23 mouse cellular contexts compared by ENCODE assay signal in the genomic region with DNA sequence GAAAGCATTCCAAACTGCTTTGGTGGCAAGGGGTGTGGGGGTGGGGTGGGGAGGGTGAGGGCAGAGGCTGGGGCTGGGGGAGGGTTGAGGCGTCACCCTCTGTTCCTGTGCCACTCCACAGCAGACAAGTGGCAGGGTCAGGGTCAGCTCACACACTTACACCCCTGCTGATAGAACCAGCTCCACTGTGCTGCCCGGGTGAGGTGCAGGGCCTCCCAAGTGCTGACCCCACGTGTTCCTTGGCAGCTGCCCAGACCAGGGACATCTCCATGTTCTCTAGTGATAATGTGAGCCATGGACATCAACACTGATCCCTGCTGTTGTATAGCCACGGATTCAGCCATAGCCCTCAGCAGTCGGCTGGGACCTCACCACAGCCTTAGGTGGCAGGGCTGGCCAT.
DNase-seq lines count a peak whose midpoint lies in the region; ATAC-seq and TF ChIP-seq lines count a peak whose summit lies in the region.
"Had no signal": no experiment of that assay in that cellular context is flagged by ENCODE, and none has a peak within 500 bp of the region (broad histone marks: within the 10 kb centered on the region; RNA-seq: fewer than 3 reads in every experiment).

No protein-coding gene starts in this region.

- TF ChIP-seq CTCF in stomach, postnatal 0 days (IDR thresholded peaks at IDR 0.05; ENCODE audit: low read depth), result no peak

- ATAC-seq in embryonic facial prominence, embryonic 13.5 days (ENCODE audit: insufficient number of reproducible peaks, insufficient read depth, low FRiP score, low TSS enrichment, low read depth), result peak; percentile 48; the same call in 1 of the 2 replicates
- ATAC-seq in hindbrain, embryonic 11.5 days (ENCODE audit: low FRiP score), result peak; percentile 40; the same call in 1 of the 2 replicates
- ATAC-seq in hindbrain, embryonic 14.5 days (ENCODE audit: low FRiP score), result no peak
- ATAC-seq in megakaryocyte, adult 5-6 weeks (ENCODE audit: poor library complexity, severe bottlenecking), result no peak
- 0 out of 2 replicates have a peak, but pooled peaks have one; percentile 12 for ATAC-seq in stomach, postnatal 0 days (ENCODE audit: low FRiP score, low TSS enrichment)
- ATAC-seq: intestine, postnatal 0 days; midbrain, embryonic 13.5 days had no signal

- no peaks in the 10 kb centered on the region for H3K4me1 ChIP-seq in embryonic facial prominence, embryonic 13.5 days
- H3K4me1 ChIP-seq in embryonic facial prominence, embryonic 10.5 days, result no peaks in the 10 kb centered on the region
- no peaks in the 10 kb centered on the region for H3K4me1 ChIP-seq in hindbrain, embryonic 11.5 days (replicated peaks; ENCODE audit: control insufficient read depth, insufficient read depth, low read length)
- no peaks in the 10 kb centered on the region for H3K4me1 ChIP-seq in hindbrain, embryonic 14.5 days (replicated peaks; ENCODE audit: control insufficient read depth, insufficient read depth, low read length)
- peaks cover 13% of the 10 kb centered on the region for H3K4me1 ChIP-seq in megakaryocyte, embryonic 14.5 days
- no peaks in the 10 kb centered on the region for H3K4me1 ChIP-seq in stomach, postnatal 0 days (replicated peaks; ENCODE audit: control insufficient read depth, insufficient read depth)
- H3K4me1 ChIP-seq: hindbrain, embryonic 10.5 days; midbrain, embryonic 13.5 days; neural tube, embryonic 15.5 days had no signal

- no peaks in the 10 kb centered on the region for H3K36me3 ChIP-seq in embryonic facial prominence, embryonic 13.5 days
- no peaks in the 10 kb centered on the region for H3K36me3 ChIP-seq in embryonic facial prominence, embryonic 10.5 days (replicated peaks)
- no peaks in the 10 kb centered on the region for H3K36me3 ChIP-seq in hindbrain, embryonic 11.5 days (ENCODE audit: control insufficient read depth, insufficient read depth, low read length)
- no peaks in the 10 kb centered on the region for H3K36me3 ChIP-seq in hindbrain, embryonic 14.5 days (replicated peaks; ENCODE audit: control insufficient read depth, insufficient read depth)
- H3K36me3 ChIP-seq in megakaryocyte, embryonic 14.5 days (replicated peaks; ENCODE audit: low read length), result no peaks in the 10 kb centered on the region
- no peaks in the 10 kb centered on the region for H3K36me3 ChIP-seq in stomach, postnatal 0 days (ENCODE audit: control insufficient read depth, insufficient read depth, low read length)
- H3K36me3 ChIP-seq: G1E; hindbrain, embryonic 10.5 days; liver, embryonic 13.5 days; midbrain, embryonic 13.5 days; neural tube, embryonic 15.5 days had no signal

- H3K4me2 ChIP-seq in embryonic facial prominence, embryonic 13.5 days, result no peak overlapping the region
- no peak overlapping the region for H3K4me2 ChIP-seq in hindbrain, embryonic 11.5 days (replicated peaks; ENCODE audit: low read depth, low read length)
- H3K4me2 ChIP-seq in hindbrain, embryonic 14.5 days (replicated peaks), result no peak overlapping the region
- H3K4me2 ChIP-seq in stomach, postnatal 0 days (replicated peaks; ENCODE audit: low read depth), result no peak overlapping the region
- H3K4me2 ChIP-seq: liver, embryonic 13.5 days; midbrain, embryonic 13.5 days; neural tube, embryonic 15.5 days had no signal

- 89% methylated on average over 5 of the region's 5 CpGs for WGBS in embryonic facial prominence, embryonic 13.5 days
- 91% methylated on average over 5 of the region's 5 CpGs for WGBS in embryonic facial prominence, embryonic 10.5 days
- WGBS in hindbrain, embryonic 11.5 days, result 87% methylated on average over 5 of the region's 5 CpGs
- WGBS in hindbrain, embryonic 14.5 days, result 95% methylated on average over 5 of the region's 5 CpGs
- WGBS in stomach, postnatal 0 days, result 92% methylated on average over 5 of the region's 5 CpGs

- TF ChIP-seq EP300 in stomach, postnatal 0 days (optimal IDR thresholded peaks at IDR 0.05), result no peak

- H3K9ac ChIP-seq in embryonic facial prominence, embryonic 13.5 days, result no peak overlapping the region
- no peak overlapping the region for H3K9ac ChIP-seq in hindbrain, embryonic 11.5 days (ENCODE audit: low read depth, low read length)
- no peak overlapping the region for H3K9ac ChIP-seq in hindbrain, embryonic 14.5 days
- no peak overlapping the region for H3K9ac ChIP-seq in stomach, postnatal 0 days (ENCODE audit: low read length)
- H3K9ac ChIP-seq: liver, embryonic 13.5 days; midbrain, embryonic 13.5 days; neural tube, embryonic 15.5 days had no signal

- H3K4me3 ChIP-seq in embryonic facial prominence, embryonic 13.5 days, result no peak overlapping the region
- no peak overlapping the region for H3K4me3 ChIP-seq in embryonic facial prominence, embryonic 10.5 days
- no peak overlapping the region for H3K4me3 ChIP-seq in hindbrain, embryonic 11.5 days (ENCODE audit: low read depth, low read length)
- no peak overlapping the region for H3K4me3 ChIP-seq in hindbrain, embryonic 14.5 days (replicated peaks; ENCODE audit: low read length)
- H3K4me3 ChIP-seq in megakaryocyte, embryonic 14.5 days (replicated peaks), result peak overlapping the region; percentile 23
- H3K4me3 ChIP-seq in stomach, postnatal 0 days (ENCODE audit: low read depth, low read length), result no peak overlapping the region
- H3K4me3 ChIP-seq: erythroblast, embryonic 14.5 days; hindbrain, embryonic 10.5 days; liver, embryonic 13.5 days; midbrain, embryonic 13.5 days; neural tube, embryonic 15.5 days had no signal

- no peak overlapping the region for H3K27ac ChIP-seq in embryonic facial prominence, embryonic 13.5 days
- H3K27ac ChIP-seq in embryonic facial prominence, embryonic 10.5 days (replicated peaks), result no peak overlapping the region
- H3K27ac ChIP-seq in hindbrain, embryonic 11.5 days (ENCODE audit: low read depth, low read length), result no peak overlapping the region
- H3K27ac ChIP-seq in hindbrain, embryonic 14.5 days, result no peak overlapping the region
- no peak overlapping the region for H3K27ac ChIP-seq in stomach, postnatal 0 days (replicated peaks)
- H3K27ac ChIP-seq: hindbrain, embryonic 10.5 days; liver, embryonic 13.5 days; midbrain, embryonic 13.5 days; neural tube, embryonic 15.5 days had no signal

- H3K27me3 ChIP-seq in embryonic facial prominence, embryonic 13.5 days, result no peaks in the 10 kb centered on the region
- H3K27me3 ChIP-seq in embryonic facial prominence, embryonic 10.5 days (replicated peaks; ENCODE audit: low read depth, poor library complexity, severe bottlenecking), result no peaks in the 10 kb centered on the region
- no peaks in the 10 kb centered on the region for H3K27me3 ChIP-seq in hindbrain, embryonic 11.5 days (ENCODE audit: control insufficient read depth, insufficient read depth, low read length)
- H3K27me3 ChIP-seq in hindbrain, embryonic 14.5 days (ENCODE audit: control insufficient read depth, insufficient read depth, low read length), result no peaks in the 10 kb centered on the region
- H3K27me3 ChIP-seq in megakaryocyte, embryonic 14.5 days (replicated peaks), result no peaks in the 10 kb centered on the region
- H3K27me3 ChIP-seq in stomach, postnatal 0 days (ENCODE audit: control insufficient read depth, insufficient read depth, low read length), result no peaks in the 10 kb centered on the region
- H3K27me3 ChIP-seq: liver, embryonic 13.5 days; midbrain, embryonic 13.5 days; neural tube, embryonic 15.5 days had no signal

- no peak for DNase-seq in embryonic facial prominence, embryonic 10.5 days (ENCODE audit: low spot score)
- no peak for DNase-seq in hindbrain, embryonic 11.5 days (ENCODE audit: low spot score)
- no peak for DNase-seq in hindbrain, embryonic 14.5 days (ENCODE audit: low spot score)
- DNase-seq in stomach, postnatal 0 days (ENCODE audit: low spot score), result no peak
- DNase-seq: adrenal gland, postnatal 10 days; cerebellum, adult 8-10 months; embryo, embryonic 11 days; gastrocnemius, postnatal 10 days; kidney, adult 9 months; kidney, postnatal 14 days; liver, embryonic 13.5 days; lung, adult 18-20 months; lung, postnatal 14 days; thymus, postnatal 4 days had no signal

- no peaks in the 10 kb centered on the region for H3K9me3 ChIP-seq in embryonic facial prominence, embryonic 13.5 days
- H3K9me3 ChIP-seq in embryonic facial prominence, embryonic 10.5 days, result no peaks in the 10 kb centered on the region
- H3K9me3 ChIP-seq in hindbrain, embryonic 11.5 days (ENCODE audit: control insufficient read depth, low read length), result no peaks in the 10 kb centered on the region
- H3K9me3 ChIP-seq in hindbrain, embryonic 14.5 days (ENCODE audit: control insufficient read depth, low read length), result no peaks in the 10 kb centered on the region
- peaks cover 7% of the 10 kb centered on the region; the same call in 1 of the 2 replicates for H3K9me3 ChIP-seq in megakaryocyte, embryonic 14.5 days
- no peaks in the 10 kb centered on the region for H3K9me3 ChIP-seq in stomach, postnatal 0 days (ENCODE audit: control insufficient read depth, low read length)
- H3K9me3 ChIP-seq: G1E; hindbrain, embryonic 10.5 days; liver, embryonic 13.5 days; midbrain, embryonic 13.5 days; neural tube, embryonic 15.5 days had no signal

Comparison
In these comparisons a context has a peak if more than half of its experiments do, and no peak if none do; other contexts are left out.
1. ATAC-seq: peak in embryonic facial prominence, embryonic 13.5 days (single experiment), hindbrain, embryonic 11.5 days (single experiment) and stomach, postnatal 0 days (single experiment); none in hindbrain, embryonic 14.5 days (single experiment) and megakaryocyte, adult 5-6 weeks (single experiment).